Mouse (Mus musculus): Measurements from ENCODE around the gene Ap5s1. TPM values are rescaled to one million over a fixed set of nuclear protein-coding genes. Genes with fewer than 3 reads are reported as not detected.

The Ap5s1 gene
- polyA plus RNA-seq, 1 experiment from 2014 or later: 28.0 TPM

DNA sequence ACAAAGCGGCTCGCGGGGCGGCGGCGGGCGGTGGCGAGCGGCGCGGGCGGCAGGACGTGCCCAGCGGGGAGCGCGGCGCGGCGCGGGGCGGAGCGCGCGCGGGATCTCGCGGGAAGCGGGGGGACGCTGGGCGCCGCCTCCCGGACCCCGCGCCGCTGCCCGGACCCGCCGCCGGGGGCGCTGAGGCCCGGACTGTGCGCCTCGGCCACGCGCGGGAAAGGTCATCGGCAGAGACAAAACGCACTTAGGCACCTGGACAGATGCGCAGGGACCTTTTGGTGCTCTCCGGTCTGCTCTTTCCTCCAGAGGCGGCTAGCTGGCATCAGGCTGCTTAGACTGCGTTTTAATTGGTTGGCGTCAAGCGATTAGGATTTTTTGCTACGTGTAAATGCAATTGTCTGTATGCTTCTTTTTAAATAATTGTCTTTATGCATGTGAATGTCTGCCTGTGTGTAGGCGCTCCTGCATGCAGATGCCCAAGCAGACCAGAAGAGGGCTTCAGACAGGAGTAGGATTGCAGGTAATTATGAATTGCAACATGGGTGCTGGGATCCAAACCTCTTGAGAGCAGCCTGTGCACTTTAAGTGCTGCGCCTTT lies 26.8 kb upstream of the Ap5s1 start, which contains the start of gene Cenpb:
TSS of gene Cenpb (minus strand) at position 78 of the 598 bp plus-strand sequence.
- Histone ChIP-seq H3K9me3 (ENCODE audit: low read length) (no peaks in the 10 kb centered on the region), H3K4me3 (ENCODE audit: low read depth, low read length) (peak within 1 kb of the TSS; percentile 78), H3K9ac (replicated peaks; ENCODE audit: low read depth) (peak within 1 kb of the TSS; percentile 87), H3K4me1 (ENCODE audit: insufficient read depth, low read depth, low read length) (peaks cover 19% of the 10 kb centered on the region), H3K36me3 (ENCODE audit: insufficient read depth, low read length) (no peaks in the 10 kb centered on the region), H3K27me3 (replicated peaks; ENCODE audit: insufficient read depth, low read length) (no peaks in the 10 kb centered on the region), H3K27ac (ENCODE audit: low read length) (peak within 1 kb of the TSS; percentile 96), H3K4me2 (replicated peaks; ENCODE audit: low read depth, low read length) (peak within 1 kb of the TSS; percentile 95)
- 3% methylated on average over 32 of the region's 57 CpGs for WGBS
- DNase-seq (ENCODE audit: low spot score): peak; percentile 90
- TF ChIP-seq CTCF (IDR thresholded peaks at IDR 0.05) (peak; percentile 62), EP300 (IDR thresholded peaks at IDR 0.05) (no peak)
- ATAC-seq: peak; percentile 94

- Histone ChIP-seq H3K27ac (ENCODE audit: low read length) (peak overlapping the region; percentile 39; the same call in 1 of the 2 replicates), H3K9ac (replicated peaks; ENCODE audit: low read depth) (peak overlapping the region; percentile 29; the same call in 1 of the 2 replicates), H3K9me3 (ENCODE audit: low read length) (no peaks in the 10 kb centered on the region), H3K4me2 (replicated peaks; ENCODE audit: low read depth, low read length) (peak overlapping the region; percentile 83), H3K36me3 (ENCODE audit: insufficient read depth, low read length) (no peaks in the 10 kb centered on the region), H3K27me3 (replicated peaks; ENCODE audit: insufficient read depth, low read length) (no peaks in the 10 kb centered on the region), H3K4me1 (ENCODE audit: insufficient read depth, low read depth, low read length) (peaks cover 22% of the 10 kb centered on the region), H3K4me3 (ENCODE audit: low read depth, low read length) (peak overlapping the region; percentile 62)
- no peak for TF ChIP-seq CTCF (IDR thresholded peaks at IDR 0.05)
- TF ChIP-seq EP300 (IDR thresholded peaks at IDR 0.05): no peak
- ATAC-seq (no peak), DNase-seq (ENCODE audit: low spot score) (no peak)
- WGBS: 4% methylated on average over 14 of the region's 14 CpGs
Observed at GRCm38 (mm10) chr2:131186343-131186742, 20.5 kb upstream of the Ap5s1 start.

- no peaks in the 10 kb centered on the region for H3K27me3 ChIP-seq (replicated peaks; ENCODE audit: insufficient read depth, low read length)
- H3K9me3 ChIP-seq (ENCODE audit: low read length): no peaks in the 10 kb centered on the region
- peak within 1 kb of the TSS; percentile 62 for H3K4me3 ChIP-seq (ENCODE audit: low read depth, low read length)
- TF ChIP-seq EP300 (IDR thresholded peaks at IDR 0.05): no peak
- peak; percentile 38 for TF ChIP-seq CTCF (IDR thresholded peaks at IDR 0.05)
- 2% methylated on average over 37 of the region's 43 CpGs for WGBS
- H3K9ac ChIP-seq (replicated peaks; ENCODE audit: low read depth): peak within 1 kb of the TSS; percentile 53
- ATAC-seq (peak; percentile 91), DNase-seq (ENCODE audit: low spot score) (peak; percentile 89)
- H3K36me3 ChIP-seq (ENCODE audit: insufficient read depth, low read length): peaks cover 3% of the 10 kb centered on the region; the same call in 1 of the 2 replicates
- peak within 1 kb of the TSS; percentile 83 for H3K4me2 ChIP-seq (replicated peaks; ENCODE audit: low read depth, low read length)
- H3K27ac ChIP-seq (ENCODE audit: low read length): peak within 1 kb of the TSS; percentile 52
- peaks cover 22% of the 10 kb centered on the region for H3K4me1 ChIP-seq (ENCODE audit: insufficient read depth, low read depth, low read length)
Observed at GRCm38 (mm10) chr2:131186771-131187601, 19.9 kb upstream of the Ap5s1 start, which contains the start of the genes Cdc25b and Spef1. Cdc25b (plus strand) TSS chr2:131186949. Spef1 (minus strand) TSS chr2:131187282.

DNA sequence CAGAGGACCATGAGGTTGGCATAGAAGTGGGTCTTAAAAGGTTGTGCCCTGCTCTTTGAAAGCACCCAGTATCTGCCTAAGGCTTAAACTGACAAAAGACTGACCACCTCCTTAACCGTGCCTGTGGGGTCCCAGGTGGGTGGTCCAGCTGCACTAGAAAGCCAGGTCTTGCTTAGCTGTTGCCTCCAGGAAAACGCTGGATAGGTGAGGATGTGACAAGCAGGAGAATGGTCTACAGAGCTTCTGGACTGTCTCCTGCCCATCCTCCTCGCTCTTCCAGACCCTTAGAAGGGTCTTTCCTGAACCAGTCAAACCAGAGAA lies 19.3 kb upstream of the Ap5s1 start:
- peak overlapping the region; percentile 83 for H3K4me2 ChIP-seq (replicated peaks; ENCODE audit: low read depth, low read length)
- peak overlapping the region; percentile 62 for H3K4me3 ChIP-seq (ENCODE audit: low read depth, low read length)
- H3K9me3 ChIP-seq (ENCODE audit: low read length): no peaks in the 10 kb centered on the region
- 28% methylated on average over 3 of the region's 3 CpGs for WGBS
- peaks cover 3% of the 10 kb centered on the region; the same call in 1 of the 2 replicates for H3K36me3 ChIP-seq (ENCODE audit: insufficient read depth, low read length)
- no peak for DNase-seq (ENCODE audit: low spot score)
- TF ChIP-seq CTCF (IDR thresholded peaks at IDR 0.05): no peak
- TF ChIP-seq EP300 (IDR thresholded peaks at IDR 0.05): no peak
- H3K27me3 ChIP-seq (replicated peaks; ENCODE audit: insufficient read depth, low read length): no peaks in the 10 kb centered on the region
- H3K4me1 ChIP-seq (ENCODE audit: insufficient read depth, low read depth, low read length): peaks cover 22% of the 10 kb centered on the region
- ATAC-seq: no peak
- peak overlapping the region; percentile 52; the same call in 1 of the 2 replicates for H3K27ac ChIP-seq (ENCODE audit: low read length)
- peak overlapping the region; percentile 53; the same call in 1 of the 2 replicates for H3K9ac ChIP-seq (replicated peaks; ENCODE audit: low read depth)

GRCm38 (mm10) chr2:131188311-131188710 lies 18.6 kb upstream of the Ap5s1 start:
- 87% methylated on average over 5 of the region's 5 CpGs for WGBS
- ATAC-seq (no peak), DNase-seq (ENCODE audit: low spot score) (no peak)
- H3K36me3 ChIP-seq (ENCODE audit: insufficient read depth, low read length): peaks cover 6% of the 10 kb centered on the region; the same call in 1 of the 2 replicates
- H3K4me3 ChIP-seq (ENCODE audit: low read depth, low read length): no peak overlapping the region
- TF ChIP-seq EP300 (IDR thresholded peaks at IDR 0.05) (no peak), CTCF (IDR thresholded peaks at IDR 0.05) (peak; percentile 13; the same call in 1 of the 2 replicates)
- no peaks in the 10 kb centered on the region for H3K9me3 ChIP-seq (ENCODE audit: low read length)
- H3K27me3 ChIP-seq (replicated peaks; ENCODE audit: insufficient read depth, low read length): no peaks in the 10 kb centered on the region
- H3K27ac ChIP-seq (ENCODE audit: low read length): no peak overlapping the region; the same call in 1 of the 2 replicates
- peaks cover 22% of the 10 kb centered on the region for H3K4me1 ChIP-seq (ENCODE audit: insufficient read depth, low read depth, low read length)
- peak overlapping the region; percentile 83; the same call in 1 of the 2 replicates for H3K4me2 ChIP-seq (replicated peaks; ENCODE audit: low read depth, low read length)
- H3K9ac ChIP-seq (replicated peaks; ENCODE audit: low read depth): no peak overlapping the region
